Mouse (Mus musculus) right cerebral cortex, adult 18-20 months (tissue): Measurements from ENCODE around the gene Gm21983.

ENCODE experiments used
- DNase-seq: peaks from one replicate; pipeline ENCODE4 v3.0.0; 2022; ENCODE audit warnings: mixed read lengths

Gene Gm21983

GRCm38 (mm10) chr7:27184964-27185363 lies 4.1 kb upstream of the Gm21983 start:
- no peak for DNase-seq

- DNase-seq = no peak
Observed at GRCm38 (mm10) chr7:27182498-27182897, 1.6 kb upstream of the Gm21983 start.

GRCm38 (mm10) chr7:27180036-27180435 lies 850 bp downstream of the Gm21983 start:
- DNase-seq = no peak

- DNase-seq = no peak
Observed at GRCm38 (mm10) chr7:27179217-27179918, 1.5 kb downstream of the Gm21983 start.

- DNase-seq = peak; percentile 100
Observed at GRCm38 (mm10) chr7:27178324-27179216, 2.3 kb downstream of the Gm21983 start, which contains the start of gene Rab4b. TSS of gene Rab4b (minus strand) at chr7:27178896.

DNA sequence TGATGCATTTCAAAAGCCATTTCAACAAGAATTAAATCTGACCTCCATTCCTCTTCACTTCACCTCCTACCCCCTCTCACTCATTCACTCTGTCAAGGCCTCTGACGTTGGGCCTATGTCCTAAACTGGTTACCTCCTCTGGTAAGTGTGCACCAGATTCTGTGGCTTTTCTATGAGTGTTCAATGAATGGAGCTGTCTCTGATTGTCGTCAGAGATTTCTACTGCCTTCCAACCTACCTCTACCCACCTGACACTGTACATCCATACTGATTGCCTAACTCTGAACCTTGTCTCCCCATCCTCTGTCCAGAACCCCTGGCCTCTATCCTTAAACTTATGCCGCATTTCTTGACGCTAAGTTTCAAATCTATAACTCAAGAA lies 3.0 kb downstream of the Gm21983 start:
- no peak for DNase-seq

- DNase-seq = no peak
Observed at GRCm38 (mm10) chr7:27174896-27175295, 6.0 kb downstream of the Gm21983 start.

DNA sequence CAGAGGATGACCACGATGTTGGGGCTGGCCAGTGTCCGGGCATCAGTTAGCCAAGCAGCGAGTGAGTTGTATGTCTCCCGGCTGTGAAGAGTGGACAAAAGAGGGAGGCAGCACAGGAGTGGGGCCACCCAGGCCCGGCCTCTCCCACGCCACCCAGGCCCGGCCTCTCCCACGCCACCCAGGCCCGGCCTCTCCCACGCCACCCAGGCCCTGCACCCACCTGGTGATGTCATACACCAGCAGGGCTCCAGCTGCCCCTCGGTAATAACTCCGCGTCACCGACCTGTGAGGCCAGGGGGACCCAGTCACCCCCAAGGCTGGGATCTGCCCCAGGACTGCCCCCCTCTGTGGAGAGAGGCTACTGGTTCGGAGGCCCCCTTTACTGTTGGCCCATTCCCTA lies 6.4 kb downstream of the Gm21983 start:
- DNase-seq = no peak

GRCm38 (mm10) chr7:27170981-27171380 lies 9.9 kb downstream of the Gm21983 start:
- no peak for DNase-seq

DNA sequence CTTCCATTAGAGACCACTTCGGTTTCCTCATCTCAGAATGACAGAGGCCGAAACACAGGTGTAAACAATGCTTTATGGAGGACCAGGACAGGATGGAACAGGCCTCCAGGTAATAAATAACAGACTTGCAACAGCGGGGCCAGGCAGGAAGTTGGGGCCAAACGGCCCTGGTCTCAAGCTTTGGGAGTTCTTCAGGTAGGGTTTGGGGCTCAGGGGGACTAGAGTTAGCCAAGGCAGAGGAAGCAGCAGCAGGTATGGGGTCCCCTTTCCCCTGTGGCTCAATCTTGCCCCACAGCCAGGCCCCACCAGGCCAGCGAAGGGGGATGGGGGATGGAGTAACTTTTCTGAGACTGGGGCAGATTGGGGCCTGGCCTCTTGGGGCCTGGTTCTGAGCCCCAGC lies 12.5 kb downstream of the Gm21983 start:
- no peak for DNase-seq

DNA sequence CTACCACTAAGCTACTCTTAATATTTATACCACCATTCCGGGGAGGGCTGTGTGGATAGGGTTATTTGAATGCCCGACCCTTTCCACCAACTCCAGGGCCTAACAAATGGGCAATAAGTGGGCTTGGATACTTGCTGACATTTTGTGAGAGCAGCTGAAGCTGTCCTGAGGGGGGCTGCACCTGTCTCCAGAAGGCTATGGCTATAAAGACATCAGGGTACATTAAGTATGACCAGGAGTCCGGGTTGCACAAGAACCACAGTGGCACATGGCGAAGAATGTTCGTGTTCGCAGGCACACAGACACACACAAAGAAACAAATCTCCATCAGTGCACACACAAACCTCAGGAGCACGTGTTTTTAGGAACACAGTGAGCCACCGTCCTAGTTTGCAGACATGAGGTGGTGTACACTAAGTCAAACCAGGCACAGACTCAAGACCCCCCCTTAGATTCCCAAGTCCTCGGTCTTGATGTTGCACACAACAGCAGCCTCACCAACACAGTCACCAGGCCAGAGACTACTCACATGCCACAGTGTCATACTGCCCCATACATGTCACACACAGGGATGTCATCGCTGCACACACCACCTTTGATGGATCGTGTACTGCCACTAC lies 13.3 kb downstream of the Gm21983 start:
- DNase-seq = no peak

- peak; percentile 96 for DNase-seq
Observed at GRCm38 (mm10) chr7:27166614-27167474, 14.0 kb downstream of the Gm21983 start, which contains the start of gene Egln2. TSS of gene Egln2 (minus strand) at chr7:27166802.

DNA sequence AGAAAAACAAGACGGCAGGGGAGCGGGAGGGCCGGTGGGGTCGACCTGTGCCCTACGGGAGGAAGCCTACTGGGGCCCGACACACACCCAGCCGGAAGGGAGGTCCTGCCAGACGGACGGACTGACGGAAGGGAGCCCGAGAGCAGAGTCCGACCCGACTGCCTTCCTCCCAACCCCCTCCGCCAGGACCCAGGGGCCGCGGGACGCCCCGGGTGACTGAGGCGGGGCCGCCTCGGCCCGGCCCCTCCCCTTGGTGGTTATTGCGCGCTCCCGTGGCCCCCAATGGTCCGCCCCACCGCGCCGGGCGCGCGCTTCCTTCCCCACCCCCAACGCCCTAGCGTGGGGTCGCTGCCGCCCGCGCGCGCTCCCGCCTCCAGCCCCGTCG lies 14.7 kb downstream of the Gm21983 start:
- peak; percentile 74 for DNase-seq

DNA sequence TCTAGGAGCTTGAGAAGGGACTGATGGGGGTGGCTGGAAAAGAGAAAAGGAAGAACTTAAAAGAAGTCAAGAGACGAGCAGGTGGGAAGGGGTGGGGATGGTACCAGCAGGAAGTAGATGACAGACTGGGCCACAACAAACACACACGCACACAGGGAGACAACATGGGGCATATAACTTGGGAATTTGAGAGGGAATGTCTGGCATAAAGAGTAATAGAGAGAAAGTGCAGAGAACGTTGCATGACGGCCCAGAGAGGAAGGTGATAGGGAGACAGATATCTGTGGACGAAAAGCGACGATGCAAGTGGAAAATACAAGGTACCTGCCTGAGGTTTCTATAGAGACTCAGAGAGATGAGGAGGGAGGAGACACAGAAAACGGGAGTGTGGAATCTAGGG lies 15.2 kb downstream of the Gm21983 start:
- DNase-seq = no peak

GRCm38 (mm10) chr7:27165007-27165655 lies 15.8 kb downstream of the Gm21983 start:
- no peak for DNase-seq

DNA sequence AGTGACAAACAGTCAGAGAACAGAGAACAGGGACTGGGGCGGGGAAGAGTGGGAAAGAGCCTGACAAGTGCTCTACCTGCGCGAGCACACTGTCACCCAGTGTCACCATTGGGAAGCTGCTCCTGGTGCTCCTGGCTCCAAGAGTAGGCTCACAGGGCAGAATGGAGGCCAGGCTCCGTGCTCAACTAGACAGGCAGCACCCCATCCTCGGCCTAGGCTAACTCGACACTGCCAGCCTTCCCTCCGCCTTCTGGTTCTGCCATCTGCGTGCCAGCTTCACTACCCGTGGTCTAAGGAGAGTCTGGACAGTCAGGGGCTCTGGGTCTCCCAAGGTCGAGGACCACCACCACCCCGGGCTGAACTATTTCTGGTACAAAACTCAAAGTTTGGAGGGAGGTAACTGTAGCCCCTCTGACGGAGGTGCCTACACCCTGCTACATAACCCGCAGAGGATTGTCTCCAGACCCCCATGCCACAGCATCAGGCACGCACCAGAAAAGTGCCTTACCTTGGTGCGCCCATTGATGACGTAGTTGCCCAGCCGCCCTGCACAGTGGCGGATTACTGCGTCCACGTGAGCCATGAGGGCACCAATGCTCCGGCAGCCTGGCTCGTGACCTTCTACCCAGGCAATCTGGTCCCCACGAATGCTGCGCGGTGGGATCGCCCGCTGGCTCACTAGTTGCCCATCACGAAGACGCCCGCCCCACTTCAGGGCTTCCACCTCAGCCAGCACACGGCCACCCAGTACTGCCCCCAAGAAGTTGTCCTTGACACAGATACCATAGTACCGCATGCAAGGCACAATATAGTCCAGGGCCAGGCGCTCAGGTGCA lies 16.6 kb downstream of the Gm21983 start:
- DNase-seq = no peak

GRCm38 (mm10) chr7:27163450-27163805 lies 17.5 kb downstream of the Gm21983 start:
- DNase-seq = no peak

GRCm38 (mm10) chr7:27162780-27163449 lies 18.0 kb downstream of the Gm21983 start:
- no peak for DNase-seq

DNA sequence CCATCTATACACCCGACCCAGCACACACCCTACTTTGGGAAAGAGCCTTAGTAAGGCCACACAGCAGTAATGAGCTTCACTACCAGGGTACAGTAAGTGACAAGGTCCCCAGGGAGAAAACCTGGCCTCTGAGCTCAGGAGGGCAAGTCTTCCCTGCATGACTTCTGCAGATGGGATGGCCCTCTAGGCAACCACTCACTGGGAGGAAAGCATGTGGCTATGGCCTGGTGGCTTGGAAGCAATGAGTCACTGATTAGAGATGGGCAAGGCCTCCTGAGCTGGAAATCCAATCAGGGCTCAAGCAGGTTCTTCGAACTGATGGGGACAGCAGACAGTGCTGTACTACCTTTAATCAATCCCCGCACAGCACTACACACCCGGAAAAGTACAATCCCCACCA lies 19.1 kb downstream of the Gm21983 start:
- no peak for DNase-seq

DNA sequence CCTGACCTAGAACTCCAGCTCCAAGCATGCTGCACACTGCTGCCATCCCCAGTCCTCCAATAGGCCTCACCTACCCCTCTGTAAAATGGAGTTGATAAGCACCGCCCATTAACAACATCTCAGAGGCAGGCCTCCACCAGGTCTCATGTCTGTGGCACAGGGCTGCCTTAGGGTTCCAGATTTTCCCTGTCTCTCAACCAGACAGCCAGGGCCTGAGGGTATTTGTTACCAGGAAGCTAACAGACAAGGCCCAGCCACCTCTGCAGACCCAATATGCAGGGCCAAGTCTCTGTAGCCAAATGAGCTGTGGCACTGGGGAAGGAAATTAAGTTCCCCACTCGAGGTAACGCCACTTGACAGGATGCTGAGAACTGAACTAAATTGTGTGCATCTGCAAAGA lies 20.0 kb downstream of the Gm21983 start:
- DNase-seq = no peak

GRCm38 (mm10) chr7:27159882-27160281 lies 21.0 kb downstream of the Gm21983 start:
- peak; percentile 88 for DNase-seq
